Mouse (Mus musculus) R1 (cell line): ENCODE measurements at regions not wholly inside any gene's neighbourhood (a gene's known extent, or its start where the extent isn't known, plus 50 kb on each side); places are given as distances from the start of the nearest gene placed in this dataset.
A peak's percentile ranks its signal among the peaks of the same experiment; 100 is the strongest.
"Not testable (repeated sequence)": the region's sequence is repeated elsewhere in the genome, so short reads cannot be mapped to it uniquely, and the experiment has no call there.

Source experiments
- DNase-seq: peaks from one replicate; pipeline ENCODE4 v3.0.0-alpha.2; 2018; ENCODE audit warnings: low read depth, low spot score

DNA sequence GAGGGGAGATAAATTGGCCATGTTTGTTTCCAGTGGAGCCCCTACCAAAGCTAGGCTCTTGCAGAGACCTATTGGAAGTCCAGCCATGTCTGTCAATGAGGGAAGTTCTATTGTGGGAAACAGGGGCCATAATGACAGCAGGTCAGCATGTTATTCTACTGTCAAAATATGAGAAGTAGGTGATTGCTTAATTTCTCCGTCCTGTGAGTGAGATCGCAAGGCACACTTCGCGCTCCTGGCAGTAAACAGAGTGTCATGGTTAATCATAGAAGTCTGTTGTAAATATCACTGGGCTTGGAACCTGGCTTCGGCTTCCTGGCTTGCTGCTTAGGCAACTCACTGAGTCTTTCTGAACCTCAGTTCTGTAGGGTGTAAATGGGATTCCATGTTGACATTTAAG lies 72.5 kb upstream of the Ccdc122 start:
- DNase-seq, result no peak

DNA sequence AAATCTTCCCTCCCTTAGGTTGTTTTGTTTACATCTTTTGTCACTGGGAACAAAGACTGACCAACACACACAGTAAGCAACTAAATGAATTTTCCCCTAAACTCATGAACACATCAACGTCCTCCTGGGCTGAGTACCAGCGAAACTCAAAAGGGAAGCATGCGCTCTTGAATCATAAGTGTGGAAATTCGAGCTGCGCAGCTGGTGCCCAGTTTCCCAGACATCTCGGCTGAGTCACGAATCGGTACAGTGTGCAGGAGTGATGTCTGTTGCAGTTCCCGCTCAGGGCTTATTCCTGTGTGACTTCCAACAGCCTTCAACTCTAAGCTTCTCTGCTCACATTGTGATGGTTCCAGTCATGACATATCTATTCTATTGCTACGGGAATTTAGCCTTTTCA lies 77.7 kb upstream of the Ccdc122 start:
- DNase-seq, result no peak

DNA sequence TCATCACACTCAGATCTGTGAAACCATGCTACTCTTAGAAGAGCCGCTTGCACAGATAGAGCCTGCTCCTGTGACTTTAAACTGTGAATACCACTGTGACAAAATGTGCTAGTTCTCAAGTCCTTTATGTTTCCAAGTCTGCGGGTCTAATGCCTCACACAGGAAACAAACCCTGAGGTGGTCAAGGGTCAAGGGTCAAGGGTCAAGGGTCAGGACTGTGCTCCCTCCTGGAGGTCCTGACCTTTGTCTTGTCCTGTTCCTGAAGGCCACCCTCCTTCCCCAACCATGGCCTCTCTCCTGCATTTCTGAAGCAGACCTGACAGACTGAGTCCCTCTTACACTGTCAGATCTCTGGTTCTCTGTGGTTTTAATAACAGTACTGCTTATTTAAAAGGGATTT lies 79.4 kb upstream of the Ccdc122 start:
- DNase-seq, result no peak

DNA sequence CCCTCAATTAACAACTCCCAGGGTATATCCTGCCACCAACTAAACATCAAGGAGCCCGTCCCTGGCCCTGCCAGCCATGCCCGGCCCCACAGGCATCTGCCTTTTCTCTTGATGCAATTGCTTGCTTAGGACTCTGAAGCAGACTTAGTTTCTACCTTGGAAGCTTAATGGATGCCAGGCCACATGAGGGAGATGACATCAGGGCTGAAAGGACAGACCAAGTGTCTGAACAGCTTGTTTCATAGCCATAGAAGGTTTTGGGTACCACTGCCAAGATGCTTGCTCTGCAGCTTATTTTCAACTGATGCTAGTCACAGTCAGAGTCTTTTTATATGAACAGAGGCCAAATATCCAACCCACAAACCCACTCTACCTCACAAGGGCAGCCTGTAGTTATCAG lies 83.4 kb upstream of the Ccdc122 start:
- no peak for DNase-seq

DNA sequence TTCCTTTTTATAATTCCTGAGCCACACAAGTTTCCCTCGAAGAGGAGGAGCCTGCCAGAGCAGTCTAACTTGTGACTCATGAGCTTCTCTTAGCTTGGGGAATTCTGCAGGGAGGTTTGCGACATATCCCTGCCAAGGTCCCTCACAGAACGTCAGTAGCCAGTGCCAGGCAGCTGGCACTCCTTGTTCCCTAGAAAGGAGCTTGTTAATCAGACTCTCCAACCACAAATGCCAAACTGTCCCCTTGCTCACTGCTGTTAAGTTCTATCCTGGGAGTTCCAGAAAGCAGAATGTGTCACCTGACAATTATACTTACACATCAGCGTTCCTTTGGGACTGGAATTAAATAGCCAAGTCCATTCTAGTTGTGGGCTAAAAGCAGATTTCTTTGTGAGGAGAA lies 85.1 kb upstream of the Ccdc122 start:
- no peak for DNase-seq

DNA sequence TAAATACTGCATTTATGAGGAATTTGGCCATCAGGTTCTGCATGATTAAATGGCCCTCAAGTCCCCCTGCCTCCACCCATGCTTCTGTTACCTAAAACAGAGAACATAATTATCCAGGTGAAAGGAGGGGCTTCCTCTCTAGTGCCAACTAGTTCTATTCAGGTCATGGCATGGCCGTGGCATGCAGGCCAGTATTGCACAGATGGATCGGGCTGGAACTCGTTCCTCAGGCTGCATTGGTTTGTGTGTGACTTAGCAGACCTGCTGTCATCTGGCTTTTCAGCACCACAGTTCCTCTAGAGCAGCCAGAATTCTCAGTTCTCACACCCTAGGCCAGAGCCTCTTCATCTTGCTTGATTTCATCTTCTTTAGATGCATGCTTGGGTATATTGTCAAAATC lies 87.2 kb upstream of the Ccdc122 start:
- DNase-seq, result no peak

DNA sequence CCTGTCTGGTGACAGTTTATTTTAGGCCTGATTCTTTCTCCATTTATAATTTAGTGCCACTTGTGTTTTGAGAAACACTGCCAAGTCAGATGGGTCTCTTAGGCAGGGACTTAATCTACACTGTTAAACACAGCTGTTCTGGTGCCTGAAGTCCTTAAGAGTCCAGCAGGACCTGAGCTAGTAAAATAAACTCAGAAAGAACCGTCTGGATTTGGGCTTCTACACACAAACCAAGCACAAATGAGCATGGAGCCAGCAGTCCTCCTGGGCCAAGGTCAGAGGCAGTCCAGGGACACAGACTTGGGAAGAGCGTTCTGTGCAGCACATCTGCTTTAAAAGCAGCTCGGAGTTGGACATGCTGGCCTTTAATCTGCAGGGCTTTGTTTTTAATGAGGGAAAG lies 87.6 kb upstream of the Ccdc122 start:
- no peak for DNase-seq

DNA sequence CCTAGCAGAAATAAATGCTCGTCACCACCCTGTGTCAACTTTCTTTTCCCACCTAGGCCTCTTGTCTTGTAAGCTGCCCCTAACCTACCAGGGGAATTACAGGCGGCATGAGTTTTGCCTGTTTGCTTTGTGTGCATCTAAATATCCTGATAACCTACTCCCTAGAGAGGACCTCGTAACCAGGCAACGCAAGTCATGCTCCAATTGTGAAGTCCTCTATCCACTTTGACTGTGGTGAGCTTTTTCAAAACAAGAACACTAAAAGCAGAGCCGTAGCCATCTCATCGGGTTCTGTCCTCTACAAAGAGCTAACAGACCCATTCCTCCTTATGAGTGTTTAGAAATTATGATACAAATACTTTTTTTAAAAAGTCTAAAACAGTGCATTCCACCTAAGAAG lies 88.1 kb upstream of the Ccdc122 start:
- no peak for DNase-seq

DNA sequence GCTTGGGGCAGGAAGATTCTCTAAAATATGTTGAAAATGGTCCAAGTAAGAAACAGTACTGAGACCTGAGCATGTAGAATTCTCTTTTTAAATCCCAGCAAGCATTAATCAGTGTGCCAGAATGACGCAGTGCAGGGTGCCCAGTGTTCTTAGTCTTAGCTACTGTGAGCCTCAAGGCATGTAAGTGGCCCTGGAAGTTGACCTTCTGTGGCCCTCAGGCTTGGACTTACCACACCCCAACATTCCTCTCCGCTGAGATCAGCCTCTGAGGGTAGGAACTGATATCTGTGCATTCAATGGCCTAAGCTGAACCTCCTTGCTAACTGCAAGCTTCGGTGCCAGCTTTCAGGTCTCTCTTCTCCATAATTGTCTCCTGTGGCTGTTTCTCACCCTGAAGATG lies 89.4 kb upstream of the Ccdc122 start:
- DNase-seq, result peak; percentile 55

DNA sequence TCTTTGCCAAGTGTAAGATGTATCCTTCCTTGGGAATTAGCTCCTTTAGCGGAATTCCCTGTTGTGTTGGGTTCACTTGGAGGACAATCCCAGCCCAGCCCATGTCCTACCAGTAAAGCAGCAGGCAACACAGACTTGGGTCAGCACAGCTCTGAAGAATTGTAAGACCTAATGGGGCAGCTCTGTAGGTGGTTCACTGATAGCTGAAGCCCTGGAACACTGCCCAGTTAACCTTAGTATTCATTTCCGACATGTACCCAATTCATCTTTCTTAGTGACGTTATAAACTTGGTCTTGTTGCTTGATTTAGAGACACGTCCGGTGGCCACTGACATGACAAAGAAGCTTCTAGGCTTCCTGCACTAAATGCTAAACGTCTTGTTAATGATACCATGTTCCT lies 90.9 kb upstream of the Ccdc122 start:
- DNase-seq, result no peak

DNA sequence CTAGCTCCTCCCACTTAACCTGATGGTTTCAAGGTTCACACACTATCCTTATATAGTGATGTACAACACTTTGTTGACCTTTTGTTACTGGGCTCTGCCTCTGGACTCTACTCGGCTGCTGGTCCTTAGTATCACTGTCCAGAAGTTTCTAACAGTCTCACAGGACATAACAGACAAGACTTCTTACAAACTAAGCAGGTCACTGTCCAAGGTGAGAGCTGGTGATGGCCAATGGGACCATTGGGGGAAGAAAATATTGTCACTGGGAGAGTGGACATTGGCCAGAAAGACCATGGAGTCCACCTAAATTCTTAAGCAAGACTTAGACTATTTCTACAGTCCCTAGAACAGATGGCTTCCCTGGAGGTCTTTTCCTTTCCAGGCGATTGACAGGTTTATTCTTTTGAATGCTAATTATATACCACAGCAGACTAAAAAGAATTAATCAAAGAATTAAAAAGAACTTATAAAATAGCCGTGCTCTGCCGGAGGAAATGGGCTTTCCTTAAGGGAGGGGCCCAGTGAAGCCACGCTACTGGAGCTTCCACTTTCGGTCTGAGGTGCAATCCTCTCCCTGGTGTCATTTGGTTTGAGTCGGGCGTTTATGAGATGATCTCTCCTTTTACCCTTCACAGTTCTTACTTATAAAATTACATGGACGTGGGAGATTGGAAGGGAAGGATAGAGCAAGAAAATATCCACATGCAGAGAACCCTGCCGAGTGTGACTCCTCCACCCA lies 94.9 kb upstream of the Ccdc122 start:
- no peak for DNase-seq

DNA sequence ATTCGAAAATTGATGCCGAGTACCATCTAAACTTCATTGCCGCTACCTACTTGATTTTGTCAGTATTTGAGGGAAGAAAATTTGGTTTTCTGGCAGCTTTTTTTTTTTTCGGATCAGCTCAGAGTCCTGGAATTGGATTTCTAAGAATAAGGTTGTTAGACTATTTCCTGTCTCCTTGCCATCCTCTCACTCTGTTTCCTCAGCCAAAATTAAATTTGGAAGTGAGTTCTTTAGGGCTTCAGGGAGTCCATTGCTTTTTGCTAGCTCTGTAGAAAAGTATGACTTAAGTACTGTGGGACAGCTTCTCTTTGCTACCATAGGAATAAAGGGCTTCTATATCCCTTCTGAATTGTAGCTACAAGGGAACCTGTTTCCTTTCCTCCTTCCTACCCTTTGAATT lies 96.1 kb upstream of the Ccdc122 start:
- no peak for DNase-seq

DNA sequence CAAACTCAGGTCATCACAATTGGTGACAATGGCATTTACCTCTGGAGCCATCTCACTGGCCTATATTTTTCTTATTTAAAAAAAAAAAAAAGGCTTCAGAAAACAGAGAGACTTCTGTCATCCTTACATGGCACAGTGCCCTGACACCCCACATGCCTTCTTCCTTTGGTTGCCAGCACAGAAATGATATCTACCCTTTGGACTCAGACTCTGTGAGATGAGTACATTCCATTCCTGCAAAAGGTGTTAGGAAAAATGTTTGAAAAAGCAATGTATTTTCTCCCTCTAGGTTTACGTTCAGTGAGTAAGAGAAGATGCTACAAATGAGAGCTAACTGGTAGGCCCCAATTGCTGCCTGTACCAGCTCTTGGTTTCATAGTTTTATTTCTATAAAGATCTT lies 99.9 kb upstream of the Ccdc122 start:
- DNase-seq, result no peak

DNA sequence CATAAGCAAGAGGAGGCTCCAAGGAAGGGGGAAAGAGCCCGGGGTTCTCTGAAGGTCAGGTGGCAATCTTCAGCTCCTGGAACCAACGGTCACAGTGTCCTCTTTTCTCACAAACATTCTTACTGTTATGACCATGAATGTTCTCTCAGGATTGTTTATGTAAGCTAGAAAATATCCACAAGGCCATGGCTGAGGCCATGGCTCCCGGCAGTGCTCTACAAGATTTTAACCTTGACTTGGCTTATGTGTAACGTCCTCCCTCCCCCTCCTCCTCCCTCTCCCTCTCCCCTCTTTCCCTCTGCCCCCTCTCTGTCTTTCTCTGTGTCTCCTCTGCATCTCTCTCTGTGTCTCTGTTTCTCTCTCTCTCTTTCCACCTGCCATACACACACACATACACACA lies 100.5 kb upstream of the Ccdc122 start:
- DNase-seq, result not testable (repeated sequence)

DNA sequence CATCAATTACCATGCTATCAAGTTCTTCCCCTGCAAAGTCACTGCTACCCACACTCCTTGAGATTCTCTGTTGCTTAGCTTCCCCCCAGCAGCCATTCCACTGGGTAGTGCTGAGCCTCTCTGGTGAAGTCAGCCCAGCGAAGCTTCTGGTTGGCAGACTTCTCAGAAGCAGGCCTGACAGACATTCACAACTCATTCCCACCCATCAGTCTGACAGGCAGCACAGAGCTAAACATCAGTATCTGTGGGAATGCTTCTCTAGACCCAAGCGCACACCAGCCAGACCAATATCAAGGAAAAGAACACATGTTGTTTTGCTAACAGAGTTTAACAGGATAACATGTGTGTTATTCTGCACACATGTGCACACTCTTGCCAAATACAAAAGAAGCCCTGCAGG lies 101.1 kb upstream of the Ccdc122 start:
- DNase-seq, result no peak

DNA sequence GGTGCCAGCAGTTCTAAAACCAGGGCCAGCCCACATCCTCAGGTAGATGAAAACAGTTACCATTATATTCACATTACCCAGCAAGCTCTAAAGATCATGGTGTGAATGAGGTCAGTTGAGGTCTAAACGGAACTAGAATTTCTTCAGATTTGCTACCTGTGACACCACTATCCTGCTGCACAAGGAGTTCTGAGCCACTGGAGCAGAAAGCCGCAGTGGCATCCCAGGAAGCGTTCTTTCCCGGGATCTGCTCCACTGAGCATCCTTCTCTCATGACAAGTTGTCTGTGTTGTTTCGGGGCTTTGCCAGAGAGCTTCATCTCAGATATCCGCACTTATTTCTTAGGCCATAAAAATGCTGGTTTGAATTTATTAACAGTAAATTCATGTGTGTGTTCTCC lies 103.7 kb upstream of the Ccdc122 start:
- DNase-seq, result no peak

DNA sequence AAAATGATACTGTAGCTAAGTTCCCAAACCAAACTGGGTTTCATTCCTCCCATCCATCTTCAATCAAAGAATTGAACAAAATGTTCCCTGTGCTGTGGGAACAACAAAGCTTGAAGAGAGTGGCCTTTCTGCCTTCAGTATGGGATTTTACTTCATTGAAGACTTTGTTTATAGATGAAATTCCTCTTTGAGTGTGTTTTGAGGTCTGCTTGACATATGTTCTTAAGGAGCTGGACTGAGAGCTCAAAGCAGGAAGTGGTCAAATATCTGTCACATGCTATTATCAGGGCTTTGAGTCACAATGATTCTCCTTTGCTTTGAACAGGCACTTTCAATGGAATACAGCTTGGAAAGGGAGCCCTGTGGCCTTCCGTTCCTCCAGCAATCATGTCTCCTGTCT lies 105.2 kb upstream of the Ccdc122 start:
- DNase-seq, result no peak

DNA sequence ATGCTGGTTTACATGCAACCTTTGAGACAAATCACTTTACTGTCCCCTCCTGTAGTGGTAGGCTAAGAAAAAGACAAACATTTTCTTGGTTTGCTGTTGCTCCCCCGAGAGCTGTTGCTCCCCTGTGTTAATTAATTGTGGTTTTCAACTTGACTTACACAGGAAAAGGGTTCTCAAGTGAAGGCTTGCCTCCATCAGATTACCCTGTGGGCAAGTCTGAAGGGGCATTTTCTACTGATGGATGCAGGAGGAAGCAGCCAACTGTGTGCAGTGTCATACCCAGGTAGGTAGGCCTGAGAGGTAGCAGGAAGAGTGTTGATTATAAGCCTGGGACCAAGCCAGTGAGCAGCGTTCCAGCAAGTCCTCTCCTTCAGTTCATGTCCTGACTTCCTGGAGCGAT lies 107.0 kb upstream of the Ccdc122 start:
- no peak for DNase-seq

DNA sequence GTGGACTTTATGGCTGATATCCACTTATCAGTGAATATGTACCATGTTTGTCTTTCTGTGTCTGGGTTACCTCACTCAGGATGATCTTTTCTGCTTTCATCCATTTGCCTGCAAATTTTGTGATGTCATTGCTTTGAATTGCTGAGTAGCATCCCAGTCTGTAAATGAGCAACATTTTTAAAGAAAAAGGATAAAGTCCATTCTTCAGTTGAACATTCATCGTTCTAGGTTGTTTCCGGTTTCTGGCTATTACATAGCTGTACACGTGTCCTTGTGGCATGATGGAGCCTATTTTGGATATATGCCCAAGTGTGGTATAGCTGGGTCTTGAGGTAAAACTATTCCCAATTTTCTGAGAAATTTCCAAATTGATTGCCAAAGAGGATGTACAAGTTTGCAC lies 107.9 kb upstream of the Ccdc122 start:
- DNase-seq, result no peak

DNA sequence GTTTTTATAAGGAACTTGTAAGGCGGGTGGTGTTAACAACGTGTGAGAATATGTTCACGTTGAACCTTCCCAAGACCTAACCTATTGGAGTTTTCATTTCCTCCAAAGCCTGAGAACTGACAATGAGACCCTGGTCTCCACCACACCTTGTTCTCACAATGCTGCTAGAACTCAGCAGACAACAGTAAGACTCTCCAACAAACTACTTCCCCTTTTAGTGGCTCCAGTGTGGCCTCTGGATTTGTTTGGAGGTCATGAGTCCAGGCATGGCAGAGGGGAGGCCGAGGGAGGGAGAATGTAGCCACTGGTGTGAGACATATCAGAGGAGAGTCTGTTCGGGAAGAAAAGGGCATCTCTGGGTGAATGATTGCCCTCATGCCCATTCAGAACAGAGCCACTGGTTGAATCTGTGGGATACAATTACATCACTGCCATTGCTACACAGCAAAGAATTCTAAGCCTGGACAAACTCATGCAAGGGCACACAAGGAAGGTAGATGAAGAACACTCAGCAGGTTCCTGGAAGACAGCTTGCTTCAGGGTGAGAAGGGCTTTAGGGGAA lies 109.2 kb upstream of the Ccdc122 start:
- no peak for DNase-seq

DNA sequence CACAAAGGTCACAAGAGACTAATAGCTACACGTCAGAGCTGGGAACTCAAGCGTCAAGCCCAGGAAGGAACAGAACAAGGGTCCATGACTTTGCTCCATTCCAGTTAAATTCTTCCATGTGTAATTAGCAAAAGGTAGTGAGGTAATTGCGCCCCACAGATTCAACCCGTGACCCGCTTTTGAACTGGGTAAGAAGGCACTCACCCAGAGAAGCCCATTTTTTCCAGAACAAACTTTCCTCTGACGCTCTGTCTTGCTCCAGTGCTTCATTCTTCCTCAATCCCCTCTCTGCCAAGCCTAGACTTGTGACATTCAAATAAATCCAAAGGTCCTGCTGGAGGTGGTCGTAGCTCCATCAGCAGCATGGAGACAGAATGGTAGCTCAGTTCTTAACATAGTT lies 110.2 kb upstream of the Ccdc122 start:
- no peak for DNase-seq

DNA sequence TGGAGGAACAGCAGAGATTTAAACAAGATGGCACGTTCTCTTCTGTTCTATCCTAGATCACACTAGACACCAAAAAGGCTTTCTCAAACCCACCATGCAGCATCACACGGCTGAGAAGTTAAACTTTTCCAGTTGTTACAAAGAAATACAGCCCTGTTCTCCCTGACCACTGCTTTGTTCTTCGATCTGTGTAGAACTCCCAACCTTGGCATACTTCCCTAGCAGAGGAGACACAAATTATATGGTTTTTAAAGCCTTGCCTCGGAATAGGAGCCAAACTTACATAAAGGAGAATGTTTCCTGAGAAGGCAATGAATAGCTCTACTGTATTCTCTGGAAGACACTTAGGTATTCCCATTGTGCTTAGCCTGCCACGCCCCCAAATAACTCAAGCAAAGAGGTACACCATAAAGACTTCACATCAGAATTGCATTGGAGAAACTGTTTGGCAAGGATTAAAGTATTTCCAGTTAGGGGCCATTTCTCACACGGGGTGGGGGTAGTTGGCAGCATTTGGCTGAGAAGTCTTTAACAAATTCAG lies 114.1 kb upstream of the Ccdc122 start:
- DNase-seq, result peak; percentile 36

DNA sequence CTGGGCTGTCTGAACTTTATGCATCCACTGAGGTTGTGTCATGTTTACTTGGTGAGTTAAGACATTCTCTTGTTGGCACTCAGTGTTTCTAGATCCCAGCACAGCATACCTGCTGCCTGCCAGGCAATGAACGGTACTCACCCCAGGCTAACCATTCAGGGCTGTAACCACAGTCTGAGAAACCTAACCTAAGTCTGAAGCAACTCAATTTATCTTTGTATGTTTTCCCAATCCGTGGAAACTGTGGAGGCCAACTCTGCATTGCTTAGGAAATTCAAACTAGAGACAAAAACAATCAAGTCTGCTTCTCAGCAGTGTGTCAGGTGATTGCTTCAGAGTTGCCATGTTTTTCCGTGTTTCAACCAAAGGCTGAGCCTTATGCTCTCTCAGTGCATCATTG lies 118.5 kb upstream of the Ccdc122 start:
- DNase-seq, result no peak
